Mouse (Mus musculus) fibroblast of lung, adult 2 months (primary cell): ENCODE results near the gene Fam221b.

Experiments
- DNase-seq: peaks from one replicate; pipeline ENCODE4 v3.0.0-alpha.2; 2011; ENCODE audit warnings: low read depth

Fam221b gene

GRCm38 (mm10) chr4:43668782-43669427, at the start of gene Fam221b, which contains the start of gene Tmem8b:
Gene Fam221b, minus strand, starts transcription at chr4:43669145.
Gene Tmem8b, plus strand, starts transcription at chr4:43668971.
- peak; percentile 51 for DNase-seq

GRCm38 (mm10) chr4:43713652-43714219, 44.8 kb upstream of the Fam221b start:
- no peak for DNase-seq

DNA sequence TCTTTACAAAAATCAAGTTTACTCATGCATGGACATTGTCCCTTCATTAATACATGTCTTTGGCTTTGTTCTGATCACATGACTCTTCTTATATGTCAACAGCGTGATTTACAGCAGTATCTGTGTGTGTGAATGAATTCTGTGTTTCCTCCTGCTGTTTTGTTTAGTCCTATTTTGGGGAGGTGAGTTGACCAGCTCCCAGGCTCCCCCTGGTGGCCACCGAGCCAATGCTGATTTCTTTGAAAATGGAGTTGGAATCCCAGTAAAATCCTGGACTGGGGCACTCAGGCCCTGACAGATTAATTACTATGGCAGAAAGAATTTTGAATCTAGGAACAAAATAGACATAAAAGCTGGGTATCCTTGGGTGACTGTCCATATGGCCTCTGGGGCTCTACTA, 42.9 kb upstream of the Fam221b start:
- no peak for DNase-seq

- DNase-seq = no peak
Measured at GRCm38 (mm10) chr4:43709869-43710268, 40.9 kb upstream of the Fam221b start, which contains the start of gene Olfr71. Gene Olfr71, minus strand, starts transcription at chr4:43710255.

DNA sequence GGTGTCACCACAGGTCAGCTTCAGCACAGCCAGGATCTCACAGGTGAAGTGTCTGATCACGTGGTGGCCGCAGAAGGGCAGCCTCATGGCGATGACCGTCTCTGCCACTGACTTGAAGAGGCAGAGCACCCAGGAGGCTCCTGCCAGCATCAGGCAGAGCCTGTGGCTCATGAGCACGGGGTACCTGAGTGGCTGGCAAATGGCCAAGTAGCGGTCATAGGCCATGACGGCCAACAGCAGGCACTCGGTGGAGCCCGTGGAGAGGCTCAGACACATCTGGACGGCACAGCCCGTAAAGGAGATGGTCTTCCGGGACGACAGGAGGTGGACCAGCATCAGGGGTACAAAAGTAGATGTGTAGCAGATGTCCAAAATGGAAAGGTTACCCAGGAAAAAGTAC, 37.0 kb upstream of the Fam221b start:
- DNase-seq = no peak

DNA sequence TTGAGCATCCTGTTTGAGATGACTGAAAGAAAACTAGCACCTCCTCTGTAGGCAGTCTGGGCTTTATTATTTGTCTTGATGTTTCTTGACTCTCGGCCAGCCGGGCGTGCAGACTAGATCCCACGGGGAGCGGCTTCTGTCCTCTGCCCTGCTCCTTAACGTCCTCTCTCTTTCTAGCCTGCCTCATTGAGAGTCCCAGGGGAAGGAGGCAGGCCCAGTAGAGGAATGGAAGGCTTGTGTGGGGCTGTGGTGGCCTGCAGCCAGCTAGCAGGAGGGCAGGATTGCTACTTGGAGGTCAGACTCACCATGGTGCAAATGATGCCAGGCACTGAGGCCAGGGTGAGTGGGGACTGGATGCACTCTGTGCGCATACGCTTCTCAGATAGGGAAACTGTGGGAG, 34.9 kb upstream of the Fam221b start:
- no peak for DNase-seq

GRCm38 (mm10) chr4:43703439-43703838, 34.5 kb upstream of the Fam221b start:
- no peak for DNase-seq

DNA sequence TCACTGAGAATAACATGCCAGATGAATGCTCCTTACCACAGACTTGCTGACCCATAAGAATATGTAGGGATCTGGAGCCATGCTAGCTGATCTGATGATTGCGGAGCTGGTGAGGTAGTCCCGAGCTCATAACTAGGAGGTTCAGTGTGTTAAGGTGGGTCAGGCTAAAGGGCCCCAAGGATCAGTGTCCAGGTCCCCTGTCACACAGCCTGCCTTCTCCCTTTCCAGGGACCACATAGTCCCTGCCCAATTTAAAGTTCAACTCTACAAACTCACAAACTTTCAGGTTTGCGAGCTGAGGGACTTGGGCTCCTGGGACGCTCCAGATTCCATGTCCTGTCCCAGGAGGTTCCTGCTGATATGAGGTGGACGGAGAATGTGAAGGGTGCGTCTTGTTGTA, 31.8 kb upstream of the Fam221b start, which contains the start of gene Olfr70:
Olfr70 (minus strand) TSS at position 101 of the 400 bp plus-strand sequence.
- DNase-seq = no peak

DNA sequence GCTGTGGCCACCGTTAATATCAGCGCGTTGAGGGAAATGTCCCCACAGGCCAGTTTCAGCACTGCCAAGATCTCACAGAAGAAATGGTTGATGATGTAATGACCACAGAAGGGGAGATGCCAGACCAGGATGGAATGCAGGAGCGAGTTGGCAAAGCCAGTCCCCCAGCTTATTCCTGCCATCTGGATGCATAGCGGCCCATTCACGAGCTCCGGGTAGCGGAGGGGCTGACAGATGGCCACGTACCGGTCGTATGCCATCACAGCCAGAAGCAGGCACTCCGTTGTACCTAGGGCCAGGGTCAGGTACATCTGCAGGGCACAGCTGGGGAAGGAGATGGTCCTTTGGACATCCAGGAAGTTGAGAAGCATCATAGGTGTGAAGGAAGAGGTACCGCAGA, 27.6 kb upstream of the Fam221b start:
- DNase-seq = no peak

GRCm38 (mm10) chr4:43695249-43695671, 26.3 kb upstream of the Fam221b start:
- no peak for DNase-seq

DNA sequence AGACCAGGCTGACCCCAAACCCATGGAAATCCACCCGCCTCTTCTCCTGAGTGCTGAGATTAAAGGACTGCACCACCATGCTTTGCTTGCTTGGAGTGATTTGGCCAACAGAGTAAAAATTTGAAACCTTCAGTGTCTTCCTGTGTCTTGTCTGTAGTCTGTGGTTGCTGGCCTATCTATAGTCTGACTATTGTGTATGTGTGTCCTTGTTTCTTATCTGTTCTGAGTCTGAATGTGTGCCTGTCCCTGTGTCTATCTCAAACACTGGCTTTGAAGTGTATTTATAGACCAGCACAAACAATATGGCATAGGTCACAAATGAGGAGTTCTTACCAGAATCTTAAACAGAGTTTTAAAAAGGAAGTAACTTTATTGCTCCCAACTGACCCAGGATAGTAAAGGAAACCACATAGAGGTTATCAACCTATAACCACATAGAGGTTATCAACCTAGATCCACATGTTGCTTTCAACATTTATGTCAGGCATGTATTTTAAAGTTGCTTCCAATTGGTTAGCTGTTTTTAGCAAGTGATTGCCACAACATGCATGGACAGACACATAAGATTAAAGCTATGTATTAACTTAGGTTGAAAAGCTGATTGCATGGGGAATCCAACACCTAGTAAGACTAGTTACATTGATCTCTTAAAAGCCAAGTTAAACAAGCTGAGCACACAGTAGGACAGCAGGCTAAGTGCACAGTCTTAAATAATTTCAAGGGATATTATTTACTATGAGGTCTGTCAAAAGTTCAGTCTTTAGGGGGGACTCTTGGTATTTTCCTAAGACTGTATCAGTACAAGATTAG, 25.7 kb upstream of the Fam221b start:
- no peak for DNase-seq

DNA sequence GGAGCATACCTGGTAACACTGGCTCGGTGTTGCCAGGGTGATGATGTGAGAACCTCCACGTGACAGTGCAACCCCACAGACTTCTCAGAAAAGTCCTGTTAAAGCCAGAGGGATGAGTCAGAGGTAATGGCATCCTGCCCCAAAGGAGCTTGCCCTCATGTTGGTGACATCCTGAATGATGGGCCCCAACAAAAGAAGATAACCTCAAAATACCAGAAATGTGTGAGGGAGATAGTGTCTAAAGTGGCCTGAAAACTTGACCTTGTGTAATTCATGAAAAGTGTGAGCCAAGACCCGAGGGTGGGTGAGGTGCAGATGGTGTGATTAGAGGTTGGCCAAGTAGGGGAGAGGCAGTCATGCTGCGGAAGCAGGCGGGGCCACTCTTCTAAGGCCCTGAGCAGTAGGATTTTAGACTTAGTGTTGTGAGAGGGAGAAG, 24.9 kb upstream of the Fam221b start:
- DNase-seq = no peak

DNA sequence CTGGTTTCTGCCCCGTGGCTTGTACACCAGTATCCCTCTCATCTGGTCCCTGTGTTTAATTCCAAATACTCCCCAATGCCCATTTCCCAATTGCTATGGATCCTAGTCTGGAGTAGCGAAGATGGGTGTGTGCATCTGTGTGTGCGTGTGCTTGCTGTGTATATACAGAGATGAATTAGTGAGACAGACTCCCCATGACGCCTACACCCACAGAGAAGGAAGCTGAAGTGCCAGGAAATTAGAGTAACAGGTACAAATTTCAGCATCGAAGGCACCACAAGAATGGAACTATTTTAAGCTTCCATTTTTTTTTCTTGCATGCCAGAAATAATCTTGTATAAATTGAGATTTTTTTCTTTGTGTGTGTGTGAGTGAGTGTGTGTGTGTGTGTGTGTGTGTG, 22.1 kb upstream of the Fam221b start:
- no peak for DNase-seq

DNA sequence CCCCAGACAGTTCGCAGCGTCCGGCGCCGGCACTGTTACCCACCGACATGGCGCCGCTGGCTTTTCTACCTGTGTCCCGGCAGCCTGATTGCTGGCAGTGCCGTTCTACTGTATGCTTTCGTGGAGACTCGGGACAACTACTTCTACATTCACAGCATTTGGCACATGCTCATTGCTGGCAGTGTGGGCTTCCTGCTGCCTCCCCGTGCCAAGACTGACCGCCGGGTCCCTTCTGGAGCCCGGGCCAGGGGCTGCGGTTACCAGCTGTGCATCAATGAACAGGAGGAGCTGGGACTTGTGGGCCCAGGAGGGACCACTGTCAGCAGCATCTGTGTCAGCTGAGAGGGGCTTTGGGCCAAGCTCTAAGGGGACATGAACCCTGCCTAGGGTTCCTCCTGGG, 21.1 kb upstream of the Fam221b start:
- no peak for DNase-seq

DNA sequence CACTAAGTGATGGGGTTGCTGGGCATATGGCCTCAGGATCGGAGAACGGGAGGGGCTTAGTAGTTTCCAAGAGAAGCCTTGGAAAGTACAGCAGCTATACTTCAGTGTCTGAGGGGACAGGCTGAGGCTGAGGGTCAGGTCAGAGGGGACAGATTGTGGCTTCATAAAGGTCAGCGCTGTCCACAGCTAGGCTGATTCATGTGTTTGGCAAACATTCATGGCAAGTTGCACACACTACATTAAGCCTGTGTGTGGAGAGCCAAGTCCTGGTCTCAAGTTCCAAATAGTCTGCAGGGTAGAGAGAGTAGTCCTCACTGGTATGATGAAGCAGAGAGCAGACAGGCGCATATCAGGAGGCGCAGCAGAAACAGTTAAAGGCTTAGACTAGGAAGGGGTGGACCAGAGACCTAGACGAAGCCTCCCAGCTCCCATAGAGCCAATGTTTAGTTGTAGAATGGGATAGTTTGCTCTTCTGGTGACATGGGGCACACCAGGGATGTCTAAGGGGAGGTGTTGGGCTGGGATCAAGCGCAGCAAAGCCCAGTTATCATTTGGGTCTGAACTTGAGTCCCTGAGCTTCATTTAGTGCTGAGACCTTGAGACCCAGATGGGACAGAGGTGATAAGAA, 10.6 kb upstream of the Fam221b start:
- no peak for DNase-seq

DNA sequence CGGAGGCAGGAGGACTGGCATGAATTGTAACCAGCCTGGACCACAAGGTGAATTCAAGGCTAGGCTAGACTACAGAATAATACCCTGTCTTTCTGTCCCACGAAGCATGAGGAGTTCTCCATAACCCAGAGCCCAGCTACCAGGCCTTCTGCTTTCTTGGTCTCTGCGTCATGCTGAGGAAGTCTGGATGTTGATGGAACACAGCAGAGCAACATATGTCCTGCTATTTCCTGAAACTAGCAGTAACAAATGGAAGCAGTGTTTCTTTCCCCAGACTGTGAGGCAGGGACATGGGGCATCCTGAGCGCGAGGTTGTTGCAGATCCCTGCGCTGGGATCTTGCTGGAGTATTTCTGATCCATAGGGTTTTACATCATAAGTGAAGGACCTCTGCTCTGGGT, 9.6 kb upstream of the Fam221b start:
- DNase-seq = no peak

DNA sequence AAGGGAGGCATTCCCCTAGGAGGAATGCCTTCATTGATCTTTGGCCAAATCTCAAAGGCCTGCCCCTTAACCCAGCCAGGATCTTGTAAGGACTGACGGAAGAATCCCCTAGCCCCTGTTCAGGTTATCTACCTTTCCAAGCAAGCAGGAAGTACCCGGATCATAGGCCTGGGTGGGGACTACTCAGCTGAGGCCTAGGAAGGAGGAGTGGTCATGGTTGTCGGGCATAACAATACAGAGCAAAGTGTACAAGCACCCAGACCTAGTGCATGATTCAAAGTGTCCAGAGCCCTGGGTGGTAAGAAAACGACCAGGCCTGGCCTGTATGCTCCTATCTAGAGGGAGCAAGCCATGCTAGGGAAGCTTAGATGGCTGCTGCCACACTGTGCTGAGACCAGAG, 6.7 kb upstream of the Fam221b start:
- no peak for DNase-seq

- DNase-seq = no peak
Measured at GRCm38 (mm10) chr4:43674974-43675373, 6.0 kb upstream of the Fam221b start.

GRCm38 (mm10) chr4:43673703-43674102, 4.8 kb upstream of the Fam221b start:
- no peak for DNase-seq

GRCm38 (mm10) chr4:43672070-43672469, 3.1 kb upstream of the Fam221b start:
- DNase-seq = peak; percentile 57

DNA sequence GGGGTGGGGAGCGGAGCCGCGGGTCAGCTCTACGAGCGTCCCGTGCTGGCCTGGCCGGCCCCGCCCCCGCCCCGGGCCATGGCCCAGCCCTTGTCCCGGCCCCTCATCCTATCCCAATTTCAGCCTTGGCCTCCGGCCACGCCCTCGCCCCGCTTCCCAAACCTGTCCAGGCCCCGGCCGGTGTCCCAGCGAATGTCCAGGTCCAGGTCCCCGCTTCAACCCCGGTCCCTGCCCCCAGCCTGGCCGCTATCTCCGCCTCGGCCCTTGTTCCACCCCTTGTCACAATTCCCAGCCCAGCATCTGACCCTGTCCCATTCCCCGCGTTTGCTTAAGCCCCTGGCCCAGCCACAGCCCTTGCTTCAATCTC, 466 bp upstream of the Fam221b start:
- DNase-seq = no peak

DNA sequence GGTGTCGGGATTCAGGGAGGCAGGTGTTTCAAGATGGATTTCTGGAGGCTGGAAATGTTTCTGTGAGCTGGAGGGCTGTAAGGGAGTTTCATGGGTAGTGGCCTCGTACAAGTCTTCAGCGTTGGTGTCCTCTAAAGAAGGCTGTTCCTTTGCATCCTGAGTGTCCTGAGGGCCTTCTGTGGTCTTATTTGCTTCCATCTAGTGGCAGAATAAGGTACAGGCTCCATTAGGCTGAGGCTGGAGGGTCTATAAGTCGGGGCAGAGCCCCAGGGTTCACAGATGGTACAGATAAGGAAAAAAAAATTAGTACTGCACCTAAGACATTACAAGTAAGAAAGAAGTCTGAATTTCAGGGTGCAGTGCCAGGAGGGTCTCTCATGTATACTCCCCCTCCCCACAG, 2.5 kb downstream of the Fam221b start:
- DNase-seq = no peak

DNA sequence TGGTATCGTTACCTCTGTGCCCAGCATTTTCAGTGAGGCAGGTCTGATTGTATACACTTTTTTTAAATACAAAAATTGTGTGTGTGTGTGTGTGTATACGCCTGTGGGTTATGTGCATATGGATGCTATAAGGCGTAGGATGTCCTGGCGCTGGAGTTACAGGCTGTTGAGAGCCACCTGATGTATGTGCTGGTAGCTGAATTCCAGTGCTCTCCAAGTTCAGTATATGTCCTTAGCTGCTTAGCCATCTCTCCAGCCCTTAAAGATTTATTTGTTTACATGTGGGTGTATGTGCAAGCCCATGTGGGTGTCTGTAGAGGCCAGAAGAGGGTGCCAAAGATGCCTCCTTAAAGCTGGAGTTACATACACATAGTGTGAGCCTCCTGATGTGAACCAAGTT, 11.8 kb downstream of the Fam221b start:
- DNase-seq = no peak
